ENCODE assay signal across 9 mouse cellular contexts in genomic region chr19:58627406-58628337, GRCm38 (mm10). TPM values are rescaled to one million over a fixed set of nuclear protein-coding genes. Genes with fewer than 3 reads are reported as not detected.
DNase-seq lines count a peak whose midpoint lies in the region; ATAC-seq lines count a peak whose summit lies in the region.
"Had no signal": no experiment of that assay in that cellular context is flagged by ENCODE, and none has a peak within 500 bp of the region (broad histone marks: within the 10 kb centered on the region; RNA-seq: fewer than 3 reads in every experiment).

No protein-coding gene starts in this region.

- 0 out of 2 replicates have a peak overlapping the region, but pooled peaks have one; percentile 24 for H3K4me2 ChIP-seq in embryonic facial prominence, embryonic 12.5 days (replicated peaks)
- peak overlapping the region; percentile 22; the same call in 1 of the 2 replicates for H3K4me2 ChIP-seq in kidney, embryonic 14.5 days (replicated peaks; ENCODE audit: low read depth, low read length)
- H3K4me2 ChIP-seq: midbrain, embryonic 12.5 days had no signal

- WGBS in embryonic facial prominence, embryonic 12.5 days = 38% methylated on average over 22 of the region's 22 CpGs
- WGBS in kidney, embryonic 14.5 days = 42% methylated on average over 22 of the region's 22 CpGs
- WGBS in midbrain, embryonic 10.5 days = 58% methylated on average over 22 of the region's 22 CpGs

- no peaks in the 10 kb centered on the region for H3K9me3 ChIP-seq in embryonic facial prominence, embryonic 12.5 days
- H3K9me3 ChIP-seq in kidney, embryonic 14.5 days (ENCODE audit: control insufficient read depth, low read length) = no peaks in the 10 kb centered on the region
- H3K9me3 ChIP-seq in midbrain, embryonic 10.5 days (replicated peaks) = no peaks in the 10 kb centered on the region
- H3K9me3 ChIP-seq: midbrain, embryonic 12.5 days had no signal

- no peak overlapping the region for H3K4me3 ChIP-seq in embryonic facial prominence, embryonic 12.5 days
- H3K4me3 ChIP-seq in kidney, embryonic 14.5 days (ENCODE audit: low read length) = no peak overlapping the region
- H3K4me3 ChIP-seq in midbrain, embryonic 10.5 days = no peak overlapping the region
- H3K4me3 ChIP-seq: midbrain, embryonic 12.5 days had no signal

- intact Hi-C loops in heart, postnatal 25 days (cut with DNase I) = loop anchor here (5.0 kb wide), 1 partner anchor 970 kb away; no protein-coding TSS in a partner anchor

- no peak overlapping the region for H3K9ac ChIP-seq in embryonic facial prominence, embryonic 12.5 days
- H3K9ac ChIP-seq in kidney, embryonic 14.5 days (ENCODE audit: low read depth, low read length) = no peak overlapping the region
- H3K9ac ChIP-seq: midbrain, embryonic 12.5 days had no signal

- no peaks in the 10 kb centered on the region for H3K27me3 ChIP-seq in embryonic facial prominence, embryonic 12.5 days
- H3K27me3 ChIP-seq in kidney, embryonic 14.5 days (ENCODE audit: control insufficient read depth, insufficient read depth, low read length) = no peaks in the 10 kb centered on the region
- H3K27me3 ChIP-seq in midbrain, embryonic 10.5 days (ENCODE audit: low read depth, poor library complexity, severe bottlenecking) = no peaks in the 10 kb centered on the region
- H3K27me3 ChIP-seq: midbrain, embryonic 12.5 days had no signal

- no peak overlapping the region for H3K27ac ChIP-seq in embryonic facial prominence, embryonic 12.5 days
- H3K27ac ChIP-seq in kidney, embryonic 14.5 days (ENCODE audit: low read depth, low read length) = no peak overlapping the region
- no peak overlapping the region for H3K27ac ChIP-seq in midbrain, embryonic 10.5 days (replicated peaks)
- H3K27ac ChIP-seq: midbrain, embryonic 12.5 days had no signal

- no peak for ATAC-seq in embryonic facial prominence, embryonic 12.5 days (ENCODE audit: insufficient number of reproducible peaks, insufficient read depth, low FRiP score, low TSS enrichment)
- no peak for ATAC-seq in kidney, embryonic 14.5 days (ENCODE audit: low FRiP score, low TSS enrichment)

- H3K4me1 ChIP-seq in embryonic facial prominence, embryonic 12.5 days = no peaks in the 10 kb centered on the region
- no peaks in the 10 kb centered on the region for H3K4me1 ChIP-seq in kidney, embryonic 14.5 days (ENCODE audit: control insufficient read depth, insufficient read depth, low read length)
- H3K4me1 ChIP-seq in midbrain, embryonic 10.5 days = no peaks in the 10 kb centered on the region
- H3K4me1 ChIP-seq: midbrain, embryonic 12.5 days had no signal

- no peaks in the 10 kb centered on the region for H3K36me3 ChIP-seq in embryonic facial prominence, embryonic 12.5 days
- no peaks in the 10 kb centered on the region for H3K36me3 ChIP-seq in kidney, embryonic 14.5 days (ENCODE audit: control insufficient read depth, insufficient read depth, low read length)
- H3K36me3 ChIP-seq in midbrain, embryonic 10.5 days = no peaks in the 10 kb centered on the region
- H3K36me3 ChIP-seq: midbrain, embryonic 12.5 days had no signal

- peak; percentile 11 for DNase-seq in heart, adult 8-10 months (ENCODE audit: low spot score)
- no peak for DNase-seq in heart, postnatal 25 days (ENCODE audit: low spot score)
- DNase-seq in MN1 (ENCODE audit: low spot score) = peak; percentile 54
- peak; percentile 15 for DNase-seq in midbrain, embryonic 10.5 days (ENCODE audit: low spot score)
- DNase-seq in right cerebral cortex, adult 18-20 months = no peak
- no peak for DNase-seq in natural killer cell, adult 2 months (ENCODE audit: low spot score in 2 of 2)

RNA-seq across cellular contexts. Expression of gene Pnlip, which starts 24.6 kb away (rescaled TPM):
- total RNA-seq in heart, adult 8-10 months (2022) = not detected
- total RNA-seq in heart, postnatal 25 days (2021) = not detected
- not detected in 2 replicates for polyA plus RNA-seq in embryonic facial prominence, embryonic 12.5 days (2016; fragmentation: Nextera tagmentation; extraction: Ambion mirVana)
- polyA plus RNA-seq in kidney, embryonic 14.5 days (2014; fragmentation: Nextera tagmentation; extraction: Ambion mirVana) = not detected in 2 replicates
- not detected in 2 replicates for polyA plus RNA-seq in midbrain, embryonic 10.5 days (2016; fragmentation: Nextera tagmentation; extraction: Ambion mirVana)
- polyA plus RNA-seq: midbrain, embryonic 12.5 days had no signal

Comparison
In these comparisons a context has a peak if more than half of its experiments do, and no peak if none do; other contexts are left out.
1. DNase-seq: peak in heart, adult 8-10 months (single experiment), MN1 (single experiment) and midbrain, embryonic 10.5 days (single experiment); none in heart, postnatal 25 days (single experiment), right cerebral cortex, adult 18-20 months (single experiment) and natural killer cell, adult 2 months (0 of 2).